Mouse (Mus musculus) R1 (cell line): ENCODE data around the gene Rdh16f2.
A peak's percentile ranks its signal among the peaks of the same experiment; 100 is the strongest.

Experiments
- DNase-seq: peaks from one replicate; pipeline ENCODE4 v3.0.0-alpha.2; 2018; ENCODE audit warnings: low read depth, low spot score

Rdh16f2 gene

DNA sequence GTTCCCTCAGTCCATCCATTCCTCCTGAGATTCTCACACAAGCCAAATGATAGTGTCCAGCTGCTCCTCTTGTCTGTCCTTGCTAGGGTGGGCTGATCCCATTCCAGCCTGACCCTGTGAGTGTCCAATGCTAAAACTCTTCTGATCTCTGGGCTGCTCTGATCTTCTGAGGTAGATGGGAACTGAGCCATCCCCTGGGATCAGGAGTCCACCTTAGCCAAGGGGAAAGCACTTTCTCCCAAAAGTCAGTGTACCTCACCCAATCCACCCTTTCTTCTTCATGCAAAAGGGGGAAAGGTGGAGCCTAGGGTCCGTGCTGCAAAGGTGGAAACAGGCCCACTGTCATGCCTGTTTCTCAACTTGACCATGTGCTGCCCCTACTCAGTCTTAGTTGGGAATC, 25.2 kb downstream of the Rdh16f2 start:
- no peak for DNase-seq

DNA sequence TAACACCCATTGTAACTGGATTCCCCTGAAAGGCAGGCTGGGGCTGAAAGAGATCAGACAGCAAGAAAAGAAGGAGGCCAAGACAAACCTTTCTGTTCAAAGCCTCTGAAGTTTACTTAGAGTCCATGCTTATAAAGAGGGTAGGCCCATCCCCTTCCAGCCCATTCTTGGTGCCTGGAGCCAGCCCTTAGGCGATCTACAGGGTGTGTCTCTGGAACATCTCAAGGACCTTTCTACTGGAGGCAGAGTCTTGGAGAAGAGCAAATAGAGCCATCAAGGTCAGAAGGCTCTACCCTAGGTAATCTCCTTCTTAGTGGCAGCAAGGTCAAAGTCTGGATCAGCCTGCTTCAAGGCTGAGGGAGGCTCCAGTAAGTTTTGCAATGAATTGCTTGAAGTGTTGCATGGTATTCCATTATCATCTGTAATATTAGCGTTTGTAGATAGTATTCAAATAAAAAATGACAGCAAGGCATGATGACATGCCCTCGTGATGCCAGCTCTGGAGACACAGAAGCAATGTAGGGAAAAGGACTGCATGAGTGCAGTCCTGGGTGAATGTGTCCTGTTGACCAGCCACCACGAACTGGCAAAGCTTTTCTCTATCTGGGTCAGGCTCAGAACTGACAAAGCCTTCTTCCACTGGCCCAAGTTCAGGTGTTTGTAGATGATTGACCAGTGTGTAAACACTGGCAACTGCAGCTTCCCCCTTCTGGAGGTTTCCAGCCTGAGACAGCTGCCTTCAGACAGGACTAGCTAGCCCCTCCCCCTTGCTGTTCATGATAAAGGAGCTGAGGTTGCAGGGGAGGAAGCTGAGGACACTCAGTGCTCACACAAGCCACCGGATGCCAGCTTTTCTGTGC, 27.1 kb downstream of the Rdh16f2 start:
- peak; percentile 52 for DNase-seq

DNA sequence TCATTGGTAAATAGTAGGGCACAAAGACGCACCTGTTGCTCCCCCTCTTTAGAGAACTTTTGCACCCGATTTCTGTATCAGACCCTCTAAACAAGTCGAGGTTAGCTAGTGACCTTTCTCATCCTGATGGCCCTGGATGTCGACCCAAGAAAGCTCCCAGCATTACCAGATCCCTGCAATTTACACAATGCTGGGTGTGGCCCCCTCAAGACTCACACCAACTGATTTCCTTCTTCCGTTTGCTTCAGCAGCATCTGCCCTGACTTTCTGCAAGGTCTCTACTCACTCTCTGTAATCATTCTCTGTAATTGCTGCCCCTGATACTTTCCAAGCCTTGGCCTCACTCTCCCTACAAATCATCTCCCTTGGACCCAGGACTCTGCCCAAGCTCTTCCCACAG, 30.4 kb downstream of the Rdh16f2 start:
- no peak for DNase-seq

DNA sequence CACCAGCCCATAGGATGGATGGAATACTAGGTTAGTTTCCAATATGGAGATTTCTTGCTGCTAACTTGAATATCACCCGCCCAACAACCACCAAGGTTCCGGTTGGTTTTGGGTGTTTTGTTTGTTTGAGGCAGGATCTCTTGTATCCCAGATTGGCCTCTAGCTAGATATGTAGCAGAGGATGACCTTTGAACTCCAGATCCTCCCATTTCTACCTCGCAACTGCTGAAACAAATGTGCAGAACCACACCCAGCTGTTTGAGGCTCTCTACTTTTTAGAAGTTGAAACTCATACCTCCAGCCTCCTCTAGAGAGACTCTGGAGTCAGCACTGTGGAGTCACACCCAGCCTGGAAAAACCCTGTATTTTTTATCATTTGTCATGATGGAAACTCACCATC, 31.2 kb downstream of the Rdh16f2 start:
- DNase-seq: peak; percentile 50

DNA sequence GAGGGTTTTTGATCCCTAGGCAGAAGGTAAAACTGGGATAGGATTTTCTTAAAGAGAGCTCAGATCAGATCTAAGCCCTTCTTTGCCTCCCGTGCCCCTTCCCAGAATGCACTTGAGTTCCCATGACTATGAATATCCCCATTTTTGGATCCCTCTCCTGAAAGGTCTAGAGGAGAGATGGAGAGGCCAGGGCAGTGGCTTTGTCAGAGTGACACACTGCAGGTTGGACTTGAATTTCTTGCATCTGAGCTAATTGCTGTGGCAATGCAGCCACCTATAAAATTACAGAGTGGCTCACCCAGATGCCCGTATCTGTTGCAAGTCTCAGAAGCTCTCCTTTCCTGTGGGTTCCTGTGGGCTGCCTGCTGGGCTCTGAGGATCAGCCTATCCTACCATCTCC, 31.9 kb downstream of the Rdh16f2 start, which contains the start of gene Sdr9c7:
Sdr9c7 (plus strand) TSS at position 301 of the 400 bp plus-strand sequence.
- no peak for DNase-seq

DNA sequence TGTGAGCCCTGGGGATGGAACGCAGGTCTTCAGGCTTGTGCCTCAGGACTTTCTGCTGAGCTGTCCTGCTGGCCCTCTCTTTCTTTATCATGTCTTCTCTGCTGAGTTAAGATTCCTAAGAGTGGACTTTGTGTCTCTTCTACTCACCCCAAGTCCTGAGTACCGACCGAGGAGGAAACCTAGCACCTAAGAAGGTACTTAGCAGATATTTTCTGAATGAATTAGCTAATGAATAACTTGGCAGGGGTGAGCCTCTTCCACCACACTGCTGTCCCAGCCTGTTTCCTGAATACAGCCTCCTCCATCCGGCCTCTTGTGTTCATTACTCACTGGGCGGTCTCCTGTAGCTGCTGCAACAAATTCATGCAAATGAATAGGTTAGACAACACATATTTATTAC, 33.5 kb downstream of the Rdh16f2 start:
- DNase-seq: no peak

DNA sequence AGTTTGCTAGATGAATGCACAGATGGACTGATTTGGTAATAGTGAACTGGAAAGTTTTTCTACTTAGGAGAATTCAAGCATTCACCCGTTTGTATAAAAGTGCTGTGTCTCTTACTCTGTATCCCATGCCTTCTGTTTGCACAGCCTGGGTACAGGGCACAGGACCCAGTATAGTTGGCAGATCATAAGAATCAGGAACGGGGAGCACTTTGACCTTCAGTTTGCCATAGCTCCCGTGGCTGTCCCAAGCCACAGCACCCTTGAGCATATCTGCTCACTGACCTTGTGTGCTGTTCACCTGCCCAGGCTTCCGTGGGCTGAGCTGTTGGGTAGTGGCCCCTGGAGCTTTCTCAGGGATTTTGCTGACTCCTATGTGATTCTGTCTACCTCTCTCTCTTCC, 35.5 kb downstream of the Rdh16f2 start:
- no peak for DNase-seq

DNA sequence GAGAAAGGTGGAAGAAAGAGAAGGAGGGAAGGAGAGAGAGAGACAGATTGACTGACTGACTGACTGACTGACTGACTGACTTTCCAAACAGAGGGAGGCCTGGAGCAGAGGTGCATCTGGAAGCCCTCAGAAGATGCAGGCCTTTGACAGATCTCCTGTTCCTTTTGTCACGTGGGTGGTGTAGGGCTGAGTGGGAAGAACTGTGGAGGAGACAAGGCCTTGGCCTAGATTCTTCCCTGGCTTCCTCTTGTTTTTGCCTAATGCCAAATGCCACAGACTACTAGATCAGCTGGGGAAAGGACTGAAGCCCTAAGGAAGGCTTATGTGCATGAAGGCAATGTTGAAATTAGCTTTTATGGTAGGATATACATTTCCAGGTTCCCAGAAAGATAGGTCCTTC, 36.8 kb downstream of the Rdh16f2 start:
- no peak for DNase-seq

DNA sequence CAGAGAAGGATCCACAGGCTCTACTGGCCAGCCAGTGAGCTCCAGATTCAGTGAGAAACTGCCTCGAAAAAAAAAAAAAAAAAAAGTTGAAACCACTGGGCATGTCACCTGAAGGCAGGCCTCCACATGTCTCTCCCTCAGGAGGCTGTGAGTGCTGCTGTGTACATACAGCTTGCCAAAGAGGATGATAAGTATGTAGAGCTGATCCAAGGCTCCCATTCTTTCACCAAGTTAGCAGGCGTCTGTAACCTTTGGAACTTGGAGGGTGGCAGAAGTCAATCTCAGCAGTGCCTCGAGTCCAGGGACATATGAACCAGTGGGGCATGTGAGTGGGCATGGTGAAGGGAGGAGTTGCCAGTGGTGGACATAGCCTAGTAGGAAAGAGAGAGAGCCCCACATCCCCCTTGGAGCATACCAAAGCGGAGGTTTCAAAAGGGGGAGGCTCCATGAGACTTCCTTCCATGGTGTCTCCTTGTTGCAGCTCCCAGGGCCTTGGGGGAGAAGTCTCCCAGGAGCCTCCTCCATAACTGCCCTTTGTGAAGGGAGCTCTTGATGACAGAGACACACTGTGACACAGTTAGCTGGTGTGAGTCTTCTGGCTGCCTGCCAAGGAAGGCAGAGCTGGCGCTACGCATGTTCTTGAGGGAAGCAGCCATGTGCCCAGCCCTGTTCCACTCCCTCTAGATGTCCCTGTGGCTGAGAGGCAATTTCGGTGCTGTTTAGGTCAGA, 38.6 kb downstream of the Rdh16f2 start:
- no peak for DNase-seq

DNA sequence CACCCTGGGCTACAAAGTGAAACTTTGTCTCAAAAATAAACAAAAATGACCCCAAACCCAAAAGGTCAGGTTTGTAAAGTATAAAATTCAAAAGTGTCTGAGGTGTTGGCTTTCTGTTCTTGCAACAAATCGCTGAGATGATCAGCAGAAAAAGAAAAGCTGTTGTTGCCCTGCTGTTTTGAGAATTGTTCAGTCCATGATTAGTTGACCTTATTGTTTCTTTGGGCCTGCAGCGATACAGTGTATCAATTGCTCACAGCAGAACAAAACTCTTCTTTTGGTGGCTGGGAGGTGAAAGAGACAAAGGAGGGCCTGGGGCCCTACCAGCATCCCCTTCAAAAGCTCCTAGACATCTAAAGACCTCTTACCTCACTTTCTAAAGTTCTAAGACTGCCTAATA, 39.9 kb downstream of the Rdh16f2 start:
- DNase-seq: no peak

DNA sequence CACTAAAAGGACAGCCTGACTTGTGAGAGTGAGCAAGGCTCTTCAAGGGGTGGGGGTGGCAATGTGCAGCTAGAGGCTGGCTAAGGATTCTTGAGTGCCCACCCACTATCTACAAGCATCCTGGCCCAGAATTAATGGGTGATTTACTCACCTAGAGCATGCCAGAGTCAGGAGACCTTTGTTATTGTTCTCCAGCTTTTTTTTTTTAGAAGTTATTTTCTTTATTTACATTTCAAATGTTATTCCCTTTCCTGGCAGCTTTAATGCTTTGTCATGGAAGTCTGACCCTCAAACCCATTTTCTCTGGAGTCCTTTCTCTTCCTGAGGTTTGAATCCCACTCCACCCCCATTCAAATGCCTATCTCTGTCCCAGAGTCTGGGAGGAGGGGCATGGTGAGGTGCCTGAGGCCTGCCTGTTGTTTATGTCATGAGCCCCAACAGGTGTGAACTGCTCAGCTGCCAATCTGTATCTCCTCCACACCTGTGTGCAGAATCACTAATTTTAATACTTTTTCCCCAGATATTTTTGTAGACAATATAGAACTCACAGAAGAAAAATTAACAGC, 41.2 kb downstream of the Rdh16f2 start:
- DNase-seq: no peak

DNA sequence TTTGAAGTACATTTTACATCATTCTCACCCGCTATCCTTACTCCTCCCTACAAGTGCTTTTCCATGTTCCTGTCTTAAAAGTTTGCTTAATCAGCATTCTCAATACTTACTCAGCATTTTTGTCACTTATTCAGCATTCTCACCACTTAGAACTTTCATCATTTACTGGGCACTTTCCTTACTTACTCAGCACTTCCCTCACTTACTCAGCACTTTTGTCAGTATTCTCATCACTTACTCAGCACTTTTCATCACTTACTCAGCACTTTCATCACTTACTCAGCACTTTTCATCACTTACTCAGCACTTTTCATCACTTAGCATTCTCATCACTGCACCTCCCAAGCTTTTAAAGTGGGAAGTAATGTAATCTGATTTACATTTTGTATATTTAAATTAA, 49.3 kb downstream of the Rdh16f2 start:
- no peak for DNase-seq

DNA sequence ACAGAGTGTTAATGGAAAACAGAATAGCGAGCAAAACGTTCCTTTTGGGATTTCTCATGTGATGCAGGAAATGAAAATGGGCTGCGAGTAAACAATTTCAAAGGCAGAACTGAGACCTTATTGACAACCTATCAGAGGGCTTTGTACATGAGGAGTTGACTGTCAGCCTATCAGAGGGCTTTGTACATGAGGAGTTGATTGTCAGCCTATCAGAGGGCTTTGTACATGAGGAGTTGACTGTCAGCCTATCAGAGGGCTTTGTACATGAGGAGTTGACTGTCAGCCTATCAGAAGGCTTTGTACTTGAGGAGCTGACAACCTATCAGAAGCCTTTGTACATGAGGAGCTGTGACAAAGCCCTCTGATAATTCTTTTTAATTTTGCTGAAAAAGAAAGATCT, 50.9 kb downstream of the Rdh16f2 start:
- peak; percentile 47 for DNase-seq

DNA sequence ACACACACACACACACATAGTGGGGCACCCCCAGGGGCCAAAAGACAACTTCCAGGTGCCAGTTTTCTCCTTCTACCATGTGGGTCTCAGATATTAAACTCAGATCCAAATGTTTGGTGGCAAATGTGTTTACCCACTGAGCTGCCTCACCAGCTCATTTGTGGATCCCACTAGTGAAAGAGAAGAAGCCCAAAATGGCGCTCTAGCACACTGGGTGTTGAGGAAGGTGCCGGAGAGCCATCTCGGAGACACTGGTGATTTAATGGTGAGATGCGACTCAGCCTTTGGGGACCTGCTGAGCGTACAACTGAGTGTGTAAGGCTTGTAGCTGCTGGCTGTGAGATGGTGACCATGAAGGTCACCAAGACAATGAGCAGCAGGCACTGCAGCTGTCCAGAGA, 51.4 kb downstream of the Rdh16f2 start:
- DNase-seq: no peak

DNA sequence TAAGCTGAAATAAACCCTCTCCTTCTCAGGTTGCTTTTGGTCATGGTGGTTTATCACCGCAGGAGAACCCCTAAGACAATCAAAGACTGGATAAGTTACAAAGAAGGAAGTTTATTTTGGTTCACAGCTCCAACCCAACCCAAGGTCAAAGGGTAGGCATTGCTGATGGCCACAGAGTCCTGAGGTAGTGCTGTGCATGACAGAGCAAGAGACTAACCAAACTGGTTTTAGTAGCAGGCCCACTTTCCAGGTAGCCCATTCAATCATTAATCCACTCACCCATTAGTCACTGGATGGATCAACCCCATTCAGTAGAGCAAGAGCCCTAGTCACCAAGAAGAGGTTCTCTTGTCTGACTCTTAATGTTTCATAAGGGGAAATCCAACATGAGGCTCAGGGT, 56.0 kb downstream of the Rdh16f2 start:
- DNase-seq: no peak

DNA sequence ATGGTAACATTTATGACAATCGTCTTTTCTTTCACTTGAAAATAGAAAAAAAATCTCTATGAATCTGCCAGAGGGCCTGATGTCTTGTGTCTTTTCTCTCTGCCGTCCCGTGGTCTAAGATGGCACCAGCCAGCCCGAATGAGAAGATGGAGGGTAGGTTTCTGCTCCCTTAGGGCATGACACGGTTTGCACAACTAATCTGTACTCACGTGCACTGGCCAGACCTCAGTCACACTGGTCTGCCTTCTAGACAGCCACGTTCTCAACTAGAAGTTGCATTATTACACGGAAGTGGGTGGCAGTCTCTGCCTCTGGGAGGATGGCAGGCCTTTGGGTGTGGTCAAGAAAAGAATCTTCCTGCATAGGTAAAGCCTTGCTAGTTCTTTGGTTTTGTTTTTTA, 56.8 kb downstream of the Rdh16f2 start:
- no peak for DNase-seq

DNA sequence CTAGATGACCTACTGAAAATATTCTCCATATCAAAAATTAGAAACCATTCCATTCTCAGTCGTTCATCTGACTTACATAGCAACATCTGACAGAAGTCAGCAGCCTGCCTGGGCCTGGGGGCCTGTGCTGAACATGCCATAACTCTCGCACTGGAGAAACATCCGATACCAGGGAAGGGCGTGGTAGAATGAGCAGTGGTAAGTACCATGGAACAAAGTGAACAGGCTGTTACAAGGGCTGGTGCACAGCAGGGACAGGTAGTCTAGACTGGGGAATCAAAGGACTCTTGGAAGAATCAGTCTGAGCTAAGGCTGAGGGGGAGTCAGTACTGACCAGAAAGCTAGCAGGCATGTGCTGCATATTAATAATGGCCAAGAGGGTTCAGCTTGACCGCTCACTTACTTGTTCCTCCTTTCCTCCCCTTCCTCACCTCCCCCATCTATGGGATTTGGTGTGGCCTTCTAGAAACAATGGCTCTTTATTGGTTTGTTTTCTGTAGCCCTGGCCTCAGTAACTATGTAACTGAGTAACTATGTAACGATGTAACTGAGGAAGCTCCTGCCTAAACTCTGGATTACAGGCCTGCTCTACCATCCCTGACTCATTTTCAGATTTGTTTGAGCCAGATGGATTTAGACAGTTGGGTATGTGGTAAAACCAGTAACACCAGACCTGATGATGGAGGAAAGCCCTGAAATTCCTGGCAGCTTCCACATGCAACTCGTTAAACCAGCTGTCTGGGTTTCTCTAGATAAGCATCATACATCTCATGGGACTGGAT, 58.5 kb downstream of the Rdh16f2 start:
- no peak for DNase-seq
